Mouse (Mus musculus) heart, embryonic 12.5 days (tissue): ENCODE measurements around the gene Ap1b1. TPM values are rescaled to one million over a fixed set of nuclear protein-coding genes. Genes with fewer than 3 reads are reported as not detected.

Source experiments
- ATAC-seq: fragments of 200-750 bp; cut with Nextera tagmentation; 2 replicates; pipeline ENCODE4 v1.8.0; 2017; ENCODE audit warnings: moderate TSS enrichment, moderate library complexity; ENCODE audit not compliant: insufficient number of reproducible peaks, low FRiP score
- H3K27ac ChIP-seq: fragments of 300-500 bp; sonication (generic); 2 replicates; pipeline ENCODE4 v1.5.1; 2016; ENCODE audit warnings: mild to moderate bottlenecking, moderate library complexity; ENCODE audit not compliant: poor library complexity, severe bottlenecking
- H3K27me3 ChIP-seq: fragments of 300-500 bp; sonication (generic); replicated peaks from 2 replicates; pipeline ENCODE4 v1.6.1; 2016; ENCODE audit warnings: mild to moderate bottlenecking, moderate library complexity
- H3K36me3 ChIP-seq: fragments of 300-500 bp; sonication (generic); 2 replicates; pipeline ENCODE4 v1.6.1; 2016; ENCODE audit warnings: mild to moderate bottlenecking, moderate library complexity
- H3K4me1 ChIP-seq: fragments of 300-500 bp; sonication (generic); replicated peaks from 2 replicates; pipeline ENCODE4 v1.6.1; 2016; ENCODE audit warnings: mild to moderate bottlenecking
- H3K4me2 ChIP-seq: fragments of 300-500 bp; sonication (generic); 2 replicates; pipeline ENCODE4 v1.6.1; 2016; ENCODE audit warnings: mild to moderate bottlenecking, moderate library complexity
- H3K4me3 ChIP-seq: fragments of 300-500 bp; sonication (generic); 2 replicates; pipeline ENCODE4 v1.5.1; 2016; ENCODE audit warnings: mild to moderate bottlenecking
- H3K9ac ChIP-seq: fragments of 300-500 bp; sonication (generic); 2 replicates; pipeline ENCODE4 v1.6.1; 2016; ENCODE audit warnings: mild to moderate bottlenecking, moderate library complexity
- H3K9me3 ChIP-seq: fragments of 300-500 bp; sonication (generic); replicated peaks from 2 replicates; pipeline ENCODE4 v1.6.1; 2016; ENCODE audit warnings: mild to moderate bottlenecking, moderate library complexity
- WGBS: fragments of 180-500 bp; shearing (Covaris S2); methylation state at CpG from one replicate; pipeline ENCODE4 v1.1.7; 2016; 5-methylcytosine and 5-hydroxymethylcytosine counted together
- polyA plus RNA-seq: library from polyadenylated mRNA; unstranded; fragments of >200 nt; fragmentation: Nextera tagmentation; extraction: Ambion mirVana; gene quantifications from 2 replicates; pipeline ENCODE4 v1.2.1, GENCODE M21; 2016

Ap1b1 gene
- polyA plus RNA-seq, 1 experiment from 2014 or later = 56.4 TPM

DNA sequence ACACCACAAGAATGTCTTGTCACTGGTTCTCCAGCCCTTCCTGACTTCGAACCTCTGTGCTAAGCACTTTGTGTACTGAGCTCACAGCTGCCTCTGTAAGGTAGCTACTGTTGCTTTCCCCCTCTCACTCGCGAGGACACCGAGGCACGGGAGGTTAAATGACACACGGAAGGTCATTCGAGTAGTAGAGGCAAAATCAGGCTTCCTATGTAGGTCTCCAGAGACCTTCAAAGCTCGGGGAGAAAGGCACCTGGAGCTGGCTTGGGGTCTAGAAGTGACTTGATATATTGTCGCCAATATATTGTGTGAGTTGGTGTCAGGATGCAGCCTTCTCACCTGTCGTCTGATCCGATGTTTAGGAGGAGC lies 846 bp downstream of the Ap1b1 start:
- 51% methylated on average over 11 of the region's 11 CpGs for WGBS
- ATAC-seq = no peak
- Histone ChIP-seq H3K27ac (peak overlapping the region; percentile 28; the same call in 1 of the 2 replicates), H3K27me3 (no peaks in the 10 kb centered on the region), H3K36me3 (0 out of 2 replicates have a peak, but pooled peaks cover 3% of the 10 kb centered on the region), H3K4me2 (peak overlapping the region; percentile 97), H3K4me3 (peak overlapping the region; percentile 91), H3K4me1 (peaks cover 32% of the 10 kb centered on the region), H3K9me3 (no peaks in the 10 kb centered on the region), H3K9ac (peak overlapping the region; percentile 85)

DNA sequence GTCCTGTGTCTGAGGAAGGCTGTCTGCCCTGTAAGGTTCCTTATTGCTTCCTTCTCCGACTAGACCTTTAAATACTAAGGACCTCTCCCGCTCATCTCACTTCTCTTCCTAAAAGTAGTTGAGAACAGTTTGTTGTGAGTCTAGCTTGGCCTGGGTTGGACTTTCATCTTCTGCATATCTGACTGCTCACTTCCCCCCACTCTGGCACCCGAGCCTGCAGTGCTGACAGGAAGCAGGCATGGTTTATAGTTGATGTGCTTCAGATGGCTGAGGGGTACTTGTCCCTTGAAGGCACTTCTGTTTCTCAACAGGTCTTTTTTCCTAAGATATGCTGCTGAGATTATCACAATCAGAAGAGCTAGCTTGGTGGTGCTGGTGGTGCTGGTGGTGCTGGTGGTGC lies 2.6 kb downstream of the Ap1b1 start:
- no peak for ATAC-seq
- Histone ChIP-seq H3K9me3 (no peaks in the 10 kb centered on the region), H3K4me1 (peaks cover 31% of the 10 kb centered on the region), H3K36me3 (0 out of 2 replicates have a peak, but pooled peaks cover 6% of the 10 kb centered on the region), H3K4me2 (0 out of 2 replicates have a peak overlapping the region, but pooled peaks have one; percentile 8), H3K27ac (no peak overlapping the region), H3K9ac (no peak overlapping the region), H3K27me3 (no peaks in the 10 kb centered on the region), H3K4me3 (no peak overlapping the region)
- WGBS = 44% methylated on average over 3 of the region's 3 CpGs

DNA sequence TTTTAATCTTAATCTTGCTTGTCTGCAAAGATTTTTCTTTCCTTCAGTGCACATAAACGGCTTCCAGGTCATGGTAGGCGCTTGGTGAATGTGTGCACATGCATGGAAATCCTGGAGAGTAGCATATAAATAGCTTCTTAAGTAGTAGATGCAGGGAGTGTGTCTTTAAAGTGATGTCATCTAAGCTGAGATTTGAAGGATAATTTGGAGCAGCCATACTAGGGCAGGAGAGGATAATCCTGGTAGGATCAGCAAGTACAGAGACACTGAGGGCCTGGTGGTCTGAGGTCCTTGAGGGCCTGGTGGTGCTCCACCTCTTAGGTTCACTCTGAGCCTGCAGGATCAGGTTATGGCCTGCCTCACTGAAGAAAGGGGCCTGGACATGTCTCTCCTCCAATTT lies 5.8 kb downstream of the Ap1b1 start:
- Histone ChIP-seq H3K4me3 (no peak overlapping the region), H3K9me3 (no peaks in the 10 kb centered on the region), H3K36me3 (peaks cover 12% of the 10 kb centered on the region; the same call in 1 of the 2 replicates), H3K4me1 (peaks cover 39% of the 10 kb centered on the region), H3K27ac (no peak overlapping the region), H3K9ac (no peak overlapping the region), H3K27me3 (no peaks in the 10 kb centered on the region), H3K4me2 (no peak overlapping the region)
- no peak for ATAC-seq
- WGBS = 71% methylated on average over 2 of the region's 2 CpGs

DNA sequence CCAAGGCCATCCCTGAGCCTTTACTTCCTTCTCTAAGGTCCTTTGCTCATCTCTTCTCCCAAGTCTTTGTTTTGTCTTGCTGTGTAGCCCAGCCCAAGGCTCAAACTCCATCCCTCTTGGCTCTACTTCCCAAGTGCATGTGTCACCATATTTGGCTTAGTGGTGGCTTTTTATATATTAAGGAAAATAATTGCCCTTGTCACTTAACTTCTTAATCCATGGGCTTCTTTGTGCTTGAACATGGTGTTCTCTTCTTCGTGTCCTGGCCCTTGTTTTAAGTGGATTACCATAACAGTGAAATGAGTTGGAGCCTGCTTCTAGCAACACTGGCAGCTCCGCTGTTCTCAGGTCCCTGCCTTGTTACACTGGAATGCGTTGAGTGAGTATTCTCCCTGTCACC lies 9.1 kb downstream of the Ap1b1 start:
- Histone ChIP-seq H3K27ac (no peak overlapping the region), H3K9ac (no peak overlapping the region), H3K27me3 (no peaks in the 10 kb centered on the region), H3K36me3 (peaks cover 15% of the 10 kb centered on the region), H3K9me3 (no peaks in the 10 kb centered on the region), H3K4me2 (no peak overlapping the region), H3K4me1 (peaks cover 30% of the 10 kb centered on the region), H3K4me3 (no peak overlapping the region)
- WGBS = 86% methylated on average over 3 of the region's 3 CpGs
- ATAC-seq = no peak

DNA sequence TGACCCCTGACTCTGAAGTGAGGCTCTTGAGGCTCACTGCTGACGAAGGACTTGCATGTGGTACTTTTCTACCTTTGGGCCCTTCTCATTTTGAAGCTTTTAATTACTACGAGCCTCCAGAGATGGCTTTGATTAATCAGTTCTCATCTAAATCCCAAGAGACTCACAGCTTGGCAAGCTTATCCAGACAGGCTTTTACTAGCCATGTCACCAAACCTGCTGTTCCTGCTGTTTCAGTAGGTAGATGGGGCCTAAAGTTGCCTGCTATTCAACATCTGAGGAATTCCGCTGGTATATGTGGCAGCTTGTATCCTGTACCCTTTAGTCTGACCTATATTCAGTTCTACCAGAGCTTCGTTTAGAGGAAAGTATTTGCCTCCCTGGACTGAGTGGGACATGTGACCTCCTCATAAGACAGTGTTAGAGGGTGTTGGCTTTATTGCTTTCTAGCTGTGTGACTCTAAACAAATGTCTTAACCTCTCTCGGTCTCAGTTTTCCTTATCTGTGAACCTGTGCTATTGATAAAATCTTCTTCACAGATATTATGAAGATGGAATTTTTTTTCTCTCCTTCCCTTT lies 10.1 kb downstream of the Ap1b1 start:
- WGBS = 87% methylated on average over 5 of the region's 5 CpGs
- H3K9me3 ChIP-seq = no peaks in the 10 kb centered on the region
- peaks cover 30% of the 10 kb centered on the region for H3K4me1 ChIP-seq
- ATAC-seq = no peak
- no peak overlapping the region for H3K4me2 ChIP-seq
- peaks cover 17% of the 10 kb centered on the region for H3K36me3 ChIP-seq
- no peak overlapping the region for H3K4me3 ChIP-seq
- no peaks in the 10 kb centered on the region for H3K27me3 ChIP-seq
- no peak overlapping the region for H3K9ac ChIP-seq
- no peak overlapping the region for H3K27ac ChIP-seq

DNA sequence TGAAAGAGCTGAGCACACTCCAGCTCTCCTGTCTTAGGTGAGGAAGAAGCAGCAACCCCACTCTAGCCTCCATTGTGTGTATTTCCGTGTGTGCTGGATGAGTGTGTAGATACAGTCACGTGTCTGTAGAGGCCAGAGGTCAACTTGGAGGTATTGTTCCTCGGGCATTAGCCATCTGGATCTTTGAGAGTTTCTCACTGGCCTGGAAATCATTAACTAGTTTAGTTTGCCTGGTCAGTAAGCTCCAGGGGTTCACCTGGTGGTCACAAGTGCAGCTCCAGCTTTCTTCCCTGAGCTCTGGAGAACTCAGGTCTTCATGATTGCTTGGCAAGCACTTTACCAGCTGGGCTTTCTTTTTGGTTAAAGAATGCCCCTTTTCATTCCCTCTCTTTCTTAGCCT lies 11.7 kb downstream of the Ap1b1 start:
- Histone ChIP-seq H3K9me3 (no peaks in the 10 kb centered on the region), H3K27ac (no peak overlapping the region), H3K4me1 (peaks cover 21% of the 10 kb centered on the region), H3K27me3 (no peaks in the 10 kb centered on the region), H3K36me3 (peaks cover 27% of the 10 kb centered on the region), H3K9ac (0 out of 2 replicates have a peak overlapping the region, but pooled peaks have one; percentile 2), H3K4me2 (no peak overlapping the region), H3K4me3 (no peak overlapping the region)
- ATAC-seq = no peak
- WGBS = 44% methylated on average over 3 of the region's 3 CpGs

DNA sequence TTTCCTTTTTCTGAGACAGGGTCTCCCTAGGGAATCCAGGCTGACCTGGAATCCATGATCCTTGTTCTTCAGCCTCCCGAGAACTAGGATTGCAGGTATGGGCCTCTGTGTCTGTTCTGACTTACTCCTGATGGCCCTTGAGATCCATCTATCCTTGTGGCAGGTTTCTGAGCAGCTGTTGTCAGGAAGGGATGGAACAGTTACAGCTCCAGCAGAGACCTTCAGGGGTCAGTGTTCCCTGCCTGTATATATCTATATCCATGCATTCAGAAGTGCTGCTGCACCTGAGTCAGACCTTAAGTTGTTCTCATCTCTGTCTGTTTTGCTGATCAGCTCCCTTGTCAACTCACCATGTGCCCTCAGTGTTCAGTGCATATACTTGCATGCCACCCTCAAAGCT lies 12.1 kb downstream of the Ap1b1 start:
- no peak for ATAC-seq
- Histone ChIP-seq H3K9me3 (no peaks in the 10 kb centered on the region), H3K9ac (no peak overlapping the region), H3K4me3 (no peak overlapping the region), H3K4me2 (no peak overlapping the region), H3K27me3 (no peaks in the 10 kb centered on the region), H3K36me3 (peaks cover 26% of the 10 kb centered on the region), H3K27ac (no peak overlapping the region), H3K4me1 (peaks cover 21% of the 10 kb centered on the region)
- 81% methylated on average over 1 of the region's 1 CpGs for WGBS

DNA sequence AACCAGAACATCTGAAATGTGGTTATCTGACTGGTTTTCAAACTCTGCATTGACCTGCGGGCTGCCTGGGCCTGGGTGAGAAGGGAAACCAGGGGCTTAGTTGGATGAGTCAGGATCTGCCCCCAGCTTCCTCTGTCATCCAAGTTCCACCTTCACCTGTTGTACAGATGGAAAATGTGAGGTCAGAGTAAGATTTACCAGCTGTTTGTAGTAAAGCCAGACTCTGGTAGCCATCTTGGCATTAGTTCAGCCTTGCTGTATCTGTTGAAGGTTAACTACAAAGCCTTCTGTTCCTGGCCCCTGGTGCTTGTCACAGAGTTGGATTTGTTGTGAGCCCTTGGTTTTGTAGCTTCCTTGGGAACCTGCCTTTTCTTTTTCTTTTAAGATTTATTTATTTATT lies 13.6 kb downstream of the Ap1b1 start:
- Histone ChIP-seq H3K27me3 (no peaks in the 10 kb centered on the region), H3K27ac (no peak overlapping the region), H3K9me3 (no peaks in the 10 kb centered on the region), H3K4me3 (no peak overlapping the region), H3K36me3 (peaks cover 22% of the 10 kb centered on the region), H3K9ac (no peak overlapping the region), H3K4me2 (no peak overlapping the region), H3K4me1 (peaks cover 18% of the 10 kb centered on the region)
- WGBS = 94% methylated on average over 1 of the region's 1 CpGs
- no peak for ATAC-seq

DNA sequence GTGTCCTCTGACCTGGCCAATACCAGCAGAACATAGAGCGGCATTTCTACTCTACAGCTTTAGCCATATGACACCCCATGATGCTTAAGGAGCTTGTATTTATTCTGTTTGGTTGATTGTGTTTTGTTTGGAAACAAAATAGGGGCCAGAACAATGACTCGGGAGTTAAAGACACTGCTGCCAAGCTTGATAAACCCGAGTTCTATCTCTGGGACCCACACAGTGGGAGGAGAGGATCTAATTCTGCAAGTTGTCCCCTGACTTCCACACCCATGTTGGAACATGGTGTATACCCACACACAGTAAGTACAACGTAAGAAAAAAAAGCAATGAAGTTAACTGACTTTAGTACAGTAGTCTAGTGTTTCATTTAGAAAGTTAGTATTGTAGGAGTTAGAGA lies 16.2 kb downstream of the Ap1b1 start:
- Histone ChIP-seq H3K4me2 (no peak overlapping the region), H3K9me3 (no peaks in the 10 kb centered on the region), H3K27ac (no peak overlapping the region), H3K9ac (no peak overlapping the region), H3K27me3 (no peaks in the 10 kb centered on the region), H3K4me1 (peaks cover 9% of the 10 kb centered on the region), H3K36me3 (peaks cover 19% of the 10 kb centered on the region), H3K4me3 (no peak overlapping the region)
- ATAC-seq = peak; percentile 68; the same call in 1 of the 2 replicates
- WGBS = 70% methylated on average over 4 of the region's 4 CpGs

DNA sequence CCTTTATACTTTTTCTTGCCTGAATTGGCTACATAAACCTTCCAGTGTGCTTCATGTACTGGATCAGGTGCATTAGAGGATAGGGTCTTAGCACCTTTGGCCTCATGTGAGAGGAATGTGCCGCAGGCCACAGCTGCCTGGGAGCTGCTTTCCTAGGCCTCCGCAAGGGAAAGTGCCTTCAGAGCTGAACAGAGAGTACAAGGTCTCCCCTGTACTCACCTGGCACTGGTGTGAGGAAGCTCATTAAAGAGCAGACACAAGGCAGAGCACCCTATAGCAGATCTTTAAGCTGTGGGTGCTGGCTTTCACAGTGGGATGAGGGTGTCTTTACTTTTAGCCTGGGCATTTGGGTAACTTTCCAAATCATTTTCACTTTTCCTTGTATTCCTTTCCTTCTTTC lies 18.9 kb downstream of the Ap1b1 start:
- Histone ChIP-seq H3K4me1 (peaks cover 7% of the 10 kb centered on the region), H3K36me3 (peaks cover 15% of the 10 kb centered on the region), H3K9me3 (no peaks in the 10 kb centered on the region), H3K27ac (no peak overlapping the region), H3K4me2 (no peak overlapping the region), H3K4me3 (no peak overlapping the region), H3K9ac (no peak overlapping the region), H3K27me3 (no peaks in the 10 kb centered on the region)
- no peak for ATAC-seq
- 89% methylated on average over 2 of the region's 2 CpGs for WGBS

DNA sequence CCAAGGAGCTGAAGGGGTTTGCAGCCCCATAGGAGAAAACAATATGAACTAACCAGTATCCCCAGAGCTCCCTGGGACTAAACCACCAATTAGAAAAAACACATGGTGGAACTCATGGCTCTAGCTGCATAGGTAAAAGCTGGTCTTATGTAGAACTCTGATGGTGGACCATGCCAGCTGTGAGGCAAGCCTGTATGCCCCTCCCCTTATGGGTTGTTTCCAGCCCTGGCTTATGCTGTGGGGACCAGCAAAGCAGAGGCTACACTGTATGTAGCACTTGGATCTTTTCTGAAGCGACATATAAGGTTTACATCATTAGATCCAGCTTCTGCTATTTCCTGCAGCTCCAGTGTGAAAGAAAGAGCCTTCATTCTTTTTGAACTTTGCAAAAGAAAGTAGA lies 20.6 kb downstream of the Ap1b1 start:
- Histone ChIP-seq H3K4me2 (no peak overlapping the region), H3K4me1 (peaks cover 11% of the 10 kb centered on the region), H3K27me3 (no peaks in the 10 kb centered on the region), H3K4me3 (no peak overlapping the region), H3K36me3 (peaks cover 20% of the 10 kb centered on the region), H3K9me3 (no peaks in the 10 kb centered on the region), H3K27ac (no peak overlapping the region), H3K9ac (no peak overlapping the region)
- 88% methylated on average over 1 of the region's 1 CpGs for WGBS
- ATAC-seq = no peak

DNA sequence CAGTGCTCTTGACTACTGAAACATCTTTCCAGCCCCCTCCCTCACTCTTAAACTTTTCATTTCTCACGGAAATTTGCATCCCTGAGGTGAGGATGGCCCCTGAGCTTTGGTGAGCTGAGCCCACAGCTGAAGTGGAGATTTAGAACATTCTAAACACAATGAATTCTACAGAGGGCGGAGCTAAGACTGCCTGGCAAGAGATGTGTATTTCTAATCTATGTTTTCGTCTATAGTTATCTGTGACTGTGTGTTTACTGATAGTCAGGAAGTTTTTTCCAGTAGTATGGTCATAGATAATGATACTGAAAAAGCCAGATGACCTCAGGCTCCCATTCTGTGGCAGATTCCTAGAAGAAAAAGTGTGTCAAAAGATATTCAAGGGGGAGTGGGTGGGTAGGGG lies 22.2 kb downstream of the Ap1b1 start:
- H3K4me1 ChIP-seq = peaks cover 11% of the 10 kb centered on the region
- no peak overlapping the region for H3K4me2 ChIP-seq
- peak; percentile 69 for ATAC-seq
- H3K9ac ChIP-seq = no peak overlapping the region
- no peak overlapping the region for H3K27ac ChIP-seq
- WGBS = 58% methylated on average over 3 of the region's 3 CpGs
- peaks cover 20% of the 10 kb centered on the region for H3K36me3 ChIP-seq
- no peaks in the 10 kb centered on the region for H3K9me3 ChIP-seq
- H3K4me3 ChIP-seq = no peak overlapping the region
- no peaks in the 10 kb centered on the region for H3K27me3 ChIP-seq
